Mouse (Mus musculus): ENCODE measurements at regions not wholly inside any gene's neighbourhood (a gene's known extent, or its start where the extent isn't known, plus 50 kb on each side); places are given as distances from the start of the nearest gene placed in this dataset.

DNA sequence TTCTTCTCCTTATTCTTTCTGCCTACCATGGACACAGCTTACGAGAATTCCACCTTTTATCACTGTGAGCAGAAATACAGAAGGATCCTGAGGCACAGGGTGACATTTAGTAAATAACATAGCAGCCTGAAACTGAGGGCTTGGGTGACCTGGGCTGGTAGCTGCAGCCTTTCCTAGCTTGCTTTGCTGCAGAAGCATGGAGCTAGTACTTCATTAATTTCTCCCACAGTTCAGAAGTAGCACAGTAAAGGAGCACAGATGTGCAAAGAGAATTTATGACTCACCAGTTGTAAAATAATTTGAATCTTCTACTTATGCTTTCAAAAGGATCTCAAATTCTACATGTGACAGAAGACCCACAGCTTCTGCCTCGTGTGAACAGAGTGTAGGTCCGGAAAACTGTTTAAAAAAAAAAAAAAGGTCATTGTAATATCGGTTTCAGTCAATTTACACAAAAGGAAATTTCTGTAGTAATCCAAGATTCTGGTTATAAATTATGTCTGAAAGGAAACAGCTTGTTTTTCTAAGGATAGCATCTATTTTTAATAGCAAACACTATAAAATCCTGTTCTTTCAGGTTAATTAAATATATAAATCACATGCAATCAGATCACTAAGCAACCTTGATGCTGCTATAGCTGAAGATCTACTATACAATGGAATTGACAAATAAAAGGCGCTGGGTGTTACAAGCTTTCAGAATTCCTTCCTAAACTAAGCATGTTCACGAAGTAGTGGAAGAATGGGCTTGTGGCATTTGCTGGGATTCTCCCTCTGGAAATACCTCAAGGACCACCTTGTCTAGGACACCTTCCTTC is 64.0 kb upstream of the Mef2c start:
- no peak for DNase-seq (ENCODE audit: extremely low spot score in 1 of 2, low spot score in 2 of 2)
- Histone ChIP-seq H3K27ac (no peak overlapping the region), H3K4me3 (no peak overlapping the region)
- intact Hi-C loops (cut with DNase I), result no loop called here
- no peak for TF ChIP-seq CTCF (IDR thresholded peaks at IDR 0.05)

DNA sequence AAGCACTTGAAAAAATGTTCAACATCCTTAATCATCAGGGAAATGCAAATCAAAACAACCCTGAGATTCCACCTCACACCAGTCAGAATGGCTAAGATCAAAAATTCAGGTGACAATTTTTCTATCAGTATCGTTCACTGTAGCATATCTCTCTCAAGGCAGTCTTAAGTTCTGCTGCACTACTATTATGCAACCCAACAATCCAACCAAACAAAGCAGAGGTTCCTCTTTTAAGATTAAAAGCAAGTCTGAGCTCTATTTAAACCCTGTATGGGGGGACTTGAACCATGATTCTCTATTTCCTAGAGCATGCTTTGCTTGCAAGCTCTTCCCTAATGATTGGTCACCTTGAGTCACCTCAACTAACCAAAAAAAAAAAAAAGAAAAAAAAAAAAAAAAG is 59.6 kb upstream of the Mef2c start:
- no peak for DNase-seq (ENCODE audit: extremely low spot score in 1 of 2, low spot score in 2 of 2)
- intact Hi-C loops (cut with DNase I), result no loop called here
- Histone ChIP-seq H3K27ac (no peak overlapping the region), H3K4me3 (no peak overlapping the region)
- TF ChIP-seq CTCF (IDR thresholded peaks at IDR 0.05), result no peak

DNA sequence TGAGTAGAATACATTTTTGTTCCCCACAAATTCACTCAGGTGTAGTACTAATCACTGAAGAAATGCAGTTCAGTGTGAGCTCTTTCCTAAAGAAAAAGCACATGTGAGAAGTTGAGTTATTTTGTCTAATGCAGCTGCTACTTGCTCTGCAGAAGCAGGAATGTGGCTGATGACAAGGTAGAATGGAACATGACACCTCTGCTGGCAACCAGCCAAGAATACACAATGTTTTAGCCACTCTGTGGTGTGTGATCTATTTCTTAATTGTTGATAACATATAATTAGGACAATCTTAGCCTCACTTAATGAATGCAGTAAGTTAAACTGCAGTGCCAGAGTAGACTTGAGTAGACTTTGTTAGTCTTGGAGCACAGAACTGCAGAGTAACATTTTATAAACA is 53.0 kb upstream of the Mef2c start:
- no peak for TF ChIP-seq CTCF (IDR thresholded peaks at IDR 0.05)
- intact Hi-C loops (cut with DNase I), result no loop called here
- H3K4me3 ChIP-seq, result no peak overlapping the region
- H3K27ac ChIP-seq, result no peak overlapping the region
- no peak for DNase-seq (ENCODE audit: extremely low spot score in 1 of 2, low spot score in 2 of 2)

DNA sequence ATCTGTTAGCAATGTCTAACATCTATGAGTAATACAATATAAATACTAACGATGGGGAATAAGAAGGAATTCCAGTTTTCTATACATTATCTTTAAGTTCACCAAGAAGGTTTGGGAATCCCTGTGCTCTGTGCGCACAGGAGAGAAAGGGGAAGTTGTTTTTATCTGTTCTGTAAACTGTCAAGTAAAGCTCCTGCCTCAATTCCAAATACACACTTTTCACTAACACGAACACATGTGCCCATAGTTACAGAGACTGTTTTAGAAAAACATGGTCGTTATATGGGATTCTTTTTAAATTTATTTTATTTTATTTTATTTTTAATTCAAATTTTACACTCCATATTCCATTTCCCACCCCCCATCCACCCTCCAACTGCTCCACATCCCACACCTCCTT is 50.8 kb upstream of the Mef2c start:
- Histone ChIP-seq H3K27ac (no peak overlapping the region), H3K4me3 (no peak overlapping the region)
- no peak for DNase-seq (ENCODE audit: extremely low spot score in 1 of 2, low spot score in 2 of 2)
- TF ChIP-seq CTCF (IDR thresholded peaks at IDR 0.05), result no peak
- intact Hi-C loops (cut with DNase I), result no loop called here
